Mouse (Mus musculus): Measurements from ENCODE around the gene Gm20532. TPM values are rescaled to one million over a fixed set of nuclear protein-coding genes. Genes with fewer than 3 reads are reported as not detected.

Gm20532 gene
- polyA plus RNA-seq, 1 experiment from 2014 or later = not detected

GRCm38 (mm10) chr2:26552066-26552465 is 34.4 kb upstream of the Gm20532 start:
- H3K9me3 ChIP-seq = no peaks in the 10 kb centered on the region
- H3K27me3 ChIP-seq = no peaks in the 10 kb centered on the region
- no peak overlapping the region for H3K4me2 ChIP-seq (replicated peaks)
- 81% methylated on average over 2 of the region's 2 CpGs for WGBS
- H3K27ac ChIP-seq = peak overlapping the region; percentile 12; the same call in 1 of the 2 replicates
- H3K4me1 ChIP-seq = peaks cover 20% of the 10 kb centered on the region
- no peaks in the 10 kb centered on the region for H3K36me3 ChIP-seq
- H3K4me3 ChIP-seq = no peak overlapping the region
- ATAC-seq (ENCODE audit: low FRiP score, low read depth) = no peak
- no peak overlapping the region for H3K9ac ChIP-seq

GRCm38 (mm10) chr2:26553904-26554303 is 32.5 kb upstream of the Gm20532 start:
- Histone ChIP-seq H3K4me2 (replicated peaks) (no peak overlapping the region), H3K4me1 (peaks cover 12% of the 10 kb centered on the region; the same call in 1 of the 2 replicates), H3K36me3 (no peaks in the 10 kb centered on the region), H3K4me3 (no peak overlapping the region), H3K9me3 (no peaks in the 10 kb centered on the region), H3K9ac (no peak overlapping the region), H3K27ac (no peak overlapping the region), H3K27me3 (no peaks in the 10 kb centered on the region)
- no peak for ATAC-seq (ENCODE audit: low FRiP score, low read depth)
- WGBS = 71% methylated on average over 9 of the region's 9 CpGs

GRCm38 (mm10) chr2:26555076-26555475 is 31.4 kb upstream of the Gm20532 start:
- H3K4me2 ChIP-seq (replicated peaks) = no peak overlapping the region
- H3K9ac ChIP-seq = no peak overlapping the region
- H3K36me3 ChIP-seq = no peaks in the 10 kb centered on the region
- no peak overlapping the region for H3K27ac ChIP-seq
- ATAC-seq (ENCODE audit: low FRiP score, low read depth) = no peak
- WGBS = 82% methylated on average over 4 of the region's 4 CpGs
- H3K4me1 ChIP-seq = peaks cover 12% of the 10 kb centered on the region; the same call in 1 of the 2 replicates
- no peaks in the 10 kb centered on the region for H3K27me3 ChIP-seq
- H3K9me3 ChIP-seq = no peaks in the 10 kb centered on the region
- H3K4me3 ChIP-seq = no peak overlapping the region

GRCm38 (mm10) chr2:26556535-26556993 is 29.9 kb upstream of the Gm20532 start:
- WGBS = 55% methylated on average over 4 of the region's 4 CpGs
- Histone ChIP-seq H3K36me3 (no peaks in the 10 kb centered on the region), H3K4me1 (peaks cover 10% of the 10 kb centered on the region; the same call in 1 of the 2 replicates), H3K27ac (no peak overlapping the region), H3K4me2 (replicated peaks) (no peak overlapping the region), H3K4me3 (no peak overlapping the region), H3K27me3 (no peaks in the 10 kb centered on the region), H3K9me3 (no peaks in the 10 kb centered on the region), H3K9ac (no peak overlapping the region)
- no peak for ATAC-seq (ENCODE audit: low FRiP score, low read depth)

GRCm38 (mm10) chr2:26560506-26560905 is 25.9 kb upstream of the Gm20532 start:
- ATAC-seq (ENCODE audit: low FRiP score, low read depth) = 0 out of 2 replicates have a peak, but pooled peaks have one; percentile 14
- Histone ChIP-seq H3K27me3 (no peaks in the 10 kb centered on the region), H3K4me1 (peaks cover 10% of the 10 kb centered on the region; the same call in 1 of the 2 replicates), H3K4me2 (replicated peaks) (no peak overlapping the region), H3K36me3 (no peaks in the 10 kb centered on the region), H3K9me3 (no peaks in the 10 kb centered on the region), H3K9ac (no peak overlapping the region), H3K4me3 (no peak overlapping the region), H3K27ac (no peak overlapping the region)
- WGBS = 85% methylated on average over 5 of the region's 5 CpGs

- Histone ChIP-seq H3K4me2 (replicated peaks) (no peak overlapping the region), H3K4me3 (no peak overlapping the region), H3K9me3 (no peaks in the 10 kb centered on the region), H3K27ac (no peak overlapping the region), H3K27me3 (no peaks in the 10 kb centered on the region), H3K9ac (no peak overlapping the region), H3K4me1 (peaks cover 8% of the 10 kb centered on the region; the same call in 1 of the 2 replicates), H3K36me3 (no peaks in the 10 kb centered on the region)
- ATAC-seq (ENCODE audit: low FRiP score, low read depth) = peak; percentile 72
- WGBS = 43% methylated on average over 6 of the region's 6 CpGs
These were observed 25.0 kb upstream of the Gm20532 start for GRCm38 (mm10) chr2:26561351-26562016.

GRCm38 (mm10) chr2:26566221-26566620 is 20.2 kb upstream of the Gm20532 start:
- H3K9me3 ChIP-seq = no peaks in the 10 kb centered on the region
- no peak overlapping the region for H3K4me3 ChIP-seq
- WGBS = 20% methylated on average over 4 of the region's 4 CpGs
- no peaks in the 10 kb centered on the region for H3K36me3 ChIP-seq
- H3K27me3 ChIP-seq = no peaks in the 10 kb centered on the region
- H3K4me2 ChIP-seq (replicated peaks) = no peak overlapping the region
- no peak overlapping the region for H3K9ac ChIP-seq
- ATAC-seq (ENCODE audit: low FRiP score, low read depth) = no peak
- no peak overlapping the region for H3K27ac ChIP-seq
- H3K4me1 ChIP-seq = 0 out of 2 replicates have a peak, but pooled peaks cover 2% of the 10 kb centered on the region

GRCm38 (mm10) chr2:26570034-26570433 is 16.4 kb upstream of the Gm20532 start:
- ATAC-seq (ENCODE audit: low FRiP score, low read depth) = no peak
- Histone ChIP-seq H3K4me3 (no peak overlapping the region), H3K4me2 (replicated peaks) (no peak overlapping the region), H3K9ac (no peak overlapping the region), H3K27me3 (no peaks in the 10 kb centered on the region), H3K9me3 (no peaks in the 10 kb centered on the region), H3K27ac (no peak overlapping the region), H3K36me3 (no peaks in the 10 kb centered on the region), H3K4me1 (peaks cover 9% of the 10 kb centered on the region)
- 5% methylated on average over 3 of the region's 3 CpGs for WGBS

- no peak overlapping the region for H3K27ac ChIP-seq
- 71% methylated on average over 9 of the region's 9 CpGs for WGBS
- H3K27me3 ChIP-seq = no peaks in the 10 kb centered on the region
- no peak overlapping the region for H3K4me3 ChIP-seq
- ATAC-seq (ENCODE audit: low FRiP score, low read depth) = no peak
- H3K9me3 ChIP-seq = no peaks in the 10 kb centered on the region
- no peaks in the 10 kb centered on the region for H3K36me3 ChIP-seq
- H3K4me1 ChIP-seq = peaks cover 9% of the 10 kb centered on the region
- 0 out of 2 replicates have a peak overlapping the region, but pooled peaks have one; percentile 25 for H3K9ac ChIP-seq
- H3K4me2 ChIP-seq (replicated peaks) = no peak overlapping the region
These were observed 15.0 kb upstream of the Gm20532 start for GRCm38 (mm10) chr2:26571400-26571799.

- Histone ChIP-seq H3K9me3 (no peaks in the 10 kb centered on the region), H3K4me3 (no peak overlapping the region), H3K4me1 (peaks cover 9% of the 10 kb centered on the region), H3K36me3 (no peaks in the 10 kb centered on the region), H3K27ac (no peak overlapping the region), H3K9ac (no peak overlapping the region), H3K4me2 (replicated peaks) (no peak overlapping the region), H3K27me3 (no peaks in the 10 kb centered on the region)
- no peak for ATAC-seq (ENCODE audit: low FRiP score, low read depth)
- WGBS = 62% methylated on average over 5 of the region's 5 CpGs
These were observed 14.6 kb upstream of the Gm20532 start for GRCm38 (mm10) chr2:26571826-26572225.

GRCm38 (mm10) chr2:26573396-26573795 is 13.0 kb upstream of the Gm20532 start:
- Histone ChIP-seq H3K27me3 (no peaks in the 10 kb centered on the region), H3K4me2 (replicated peaks) (no peak overlapping the region), H3K27ac (no peak overlapping the region; the same call in 1 of the 2 replicates), H3K9ac (no peak overlapping the region), H3K4me1 (peaks cover 17% of the 10 kb centered on the region), H3K36me3 (no peaks in the 10 kb centered on the region), H3K9me3 (no peaks in the 10 kb centered on the region), H3K4me3 (no peak overlapping the region)
- no peak for ATAC-seq (ENCODE audit: low FRiP score, low read depth)
- 71% methylated on average over 12 of the region's 12 CpGs for WGBS

GRCm38 (mm10) chr2:26573807-26574206 is 12.6 kb upstream of the Gm20532 start:
- Histone ChIP-seq H3K27ac (no peak overlapping the region; the same call in 1 of the 2 replicates), H3K4me1 (peaks cover 21% of the 10 kb centered on the region), H3K36me3 (no peaks in the 10 kb centered on the region), H3K9me3 (no peaks in the 10 kb centered on the region), H3K4me2 (replicated peaks) (no peak overlapping the region), H3K27me3 (no peaks in the 10 kb centered on the region), H3K4me3 (no peak overlapping the region), H3K9ac (no peak overlapping the region)
- 27% methylated on average over 5 of the region's 5 CpGs for WGBS
- ATAC-seq (ENCODE audit: low FRiP score, low read depth) = no peak

GRCm38 (mm10) chr2:26574862-26575261 is 11.6 kb upstream of the Gm20532 start:
- Histone ChIP-seq H3K4me3 (no peak overlapping the region), H3K4me2 (replicated peaks) (no peak overlapping the region), H3K9ac (no peak overlapping the region), H3K9me3 (no peaks in the 10 kb centered on the region), H3K36me3 (no peaks in the 10 kb centered on the region), H3K27ac (no peak overlapping the region), H3K27me3 (no peaks in the 10 kb centered on the region), H3K4me1 (peaks cover 22% of the 10 kb centered on the region)
- ATAC-seq (ENCODE audit: low FRiP score, low read depth) = no peak
- WGBS = 66% methylated on average over 5 of the region's 5 CpGs
